Mouse (Mus musculus): ENCODE data around the gene Ahcyl1. TPM values are rescaled to one million over a fixed set of nuclear protein-coding genes. Genes with fewer than 3 reads are reported as not detected.

Gene Ahcyl1
- total and polyA plus RNA-seq, 3 experiments = 21.4 to 146 (median 54.9) TPM

DNA sequence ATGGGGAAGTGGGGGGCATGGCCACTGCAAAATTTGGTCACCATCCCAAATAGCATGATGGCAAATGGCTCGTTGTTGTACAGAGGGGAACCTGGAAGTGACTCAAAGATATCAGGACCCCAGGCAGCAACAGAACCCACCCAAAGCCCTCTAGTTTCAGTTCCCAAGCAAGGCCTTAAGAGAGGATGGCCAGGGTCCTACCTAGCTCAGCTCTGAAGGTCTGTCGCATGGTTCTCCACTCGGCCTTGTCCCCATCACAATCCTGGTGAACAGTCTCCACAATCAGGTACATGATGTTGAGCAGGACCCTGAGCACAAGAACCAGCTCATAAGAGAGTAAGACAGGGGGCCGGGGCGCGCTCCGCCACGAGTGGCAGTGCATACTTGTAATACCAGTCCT is 71.9 kb downstream of the Ahcyl1 start:
- ATAC-seq (ENCODE audit: extremely low read depth, insufficient number of reproducible peaks, low FRiP score, poor library complexity, severe bottlenecking) = no peak
- TF ChIP-seq CTCF (IDR thresholded peaks at IDR 0.05; ENCODE audit: low read depth, low read length) (no peak), POLR2AphosphoS5 (IDR thresholded peaks at IDR 0.05; ENCODE audit: insufficient replicate concordance, low read depth, low read length) (no peak), GATA1 (IDR thresholded peaks at IDR 0.05; ENCODE audit: borderline replicate concordance, low read length) (no peak), TAL1 (conservative IDR thresholded peaks at IDR 0.05; ENCODE audit: low read depth, low read length) (no peak), GATA2 (IDR thresholded peaks at IDR 0.05; ENCODE audit: borderline replicate concordance, low read depth, low read length) (no peak)
- peaks cover 96% of the 10 kb centered on the region for H3K36me3 ChIP-seq (replicated peaks)

DNA sequence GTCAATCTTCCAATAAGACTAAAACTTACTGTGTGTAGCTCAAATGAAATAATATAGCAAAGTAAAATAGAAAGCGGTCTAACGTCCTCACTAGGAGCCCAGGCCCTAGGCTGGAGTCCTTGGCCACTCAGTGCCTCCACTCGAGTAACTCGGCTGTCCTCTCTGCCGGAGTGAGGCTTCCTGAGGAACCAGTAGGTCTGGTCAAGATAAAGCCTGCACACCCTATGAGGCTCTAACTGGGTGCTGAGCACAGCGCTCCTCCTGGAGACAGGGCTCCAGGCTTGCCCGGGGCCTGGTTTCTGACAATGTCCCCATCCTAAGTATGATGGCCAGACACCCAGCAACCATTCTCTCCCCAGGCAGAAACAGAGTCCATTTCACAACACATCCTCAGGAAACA is 73.8 kb downstream of the Ahcyl1 start:
- Histone ChIP-seq H3K9me3 (replicated peaks) (no peaks in the 10 kb centered on the region), H3K4me3 (ENCODE audit: low read depth, low read length) (no peak overlapping the region), H3K36me3 (replicated peaks) (peaks cover 96% of the 10 kb centered on the region), H3K27me3 (ENCODE audit: insufficient read depth, low read length) (no peaks in the 10 kb centered on the region), H3K4me1 (ENCODE audit: insufficient read depth, low read depth, low read length) (no peaks in the 10 kb centered on the region; the same call in 1 of the 2 replicates)
- ATAC-seq (ENCODE audit: extremely low read depth, insufficient number of reproducible peaks, low FRiP score, poor library complexity, severe bottlenecking) (no peak), DNase-seq (ENCODE audit: low spot score) (no peak)
- TF ChIP-seq POLR2AphosphoS5 (IDR thresholded peaks at IDR 0.05; ENCODE audit: insufficient replicate concordance, low read depth, low read length) = no peak
- TF ChIP-seq CTCF (IDR thresholded peaks at IDR 0.05; ENCODE audit: low read depth, low read length) = no peak
- no peak for TF ChIP-seq TAL1 (conservative IDR thresholded peaks at IDR 0.05; ENCODE audit: low read depth, low read length)
- TF ChIP-seq GATA1 (IDR thresholded peaks at IDR 0.05; ENCODE audit: borderline replicate concordance, low read length) = no peak
- no peak for TF ChIP-seq GATA2 (IDR thresholded peaks at IDR 0.05; ENCODE audit: borderline replicate concordance, low read depth, low read length)

More for the DNA sequence above, 71.9 kb downstream of the Ahcyl1 start:
- no peak for DNase-seq (ENCODE audit: low spot score)
- Histone ChIP-seq H3K4me3 (ENCODE audit: low read depth, low read length) (no peak overlapping the region), H3K9me3 (replicated peaks) (no peaks in the 10 kb centered on the region), H3K27me3 (ENCODE audit: insufficient read depth, low read length) (no peaks in the 10 kb centered on the region), H3K4me1 (ENCODE audit: insufficient read depth, low read depth, low read length) (no peaks in the 10 kb centered on the region; the same call in none of the 2 replicates)

- peaks cover 96% of the 10 kb centered on the region for H3K36me3 ChIP-seq (replicated peaks)
- DNase-seq (ENCODE audit: low spot score) = no peak
- no peaks in the 10 kb centered on the region for H3K4me1 ChIP-seq (ENCODE audit: insufficient read depth, low read depth, low read length)
- no peaks in the 10 kb centered on the region for H3K27me3 ChIP-seq (ENCODE audit: insufficient read depth, low read length)
- H3K9me3 ChIP-seq (replicated peaks) = no peaks in the 10 kb centered on the region
- ATAC-seq (ENCODE audit: extremely low read depth, insufficient number of reproducible peaks, low FRiP score, poor library complexity, severe bottlenecking) = no peak
- no peak for TF ChIP-seq GATA2 (IDR thresholded peaks at IDR 0.05; ENCODE audit: borderline replicate concordance, low read depth, low read length)
- TF ChIP-seq GATA1 (IDR thresholded peaks at IDR 0.05; ENCODE audit: borderline replicate concordance, low read length) = no peak
- no peak overlapping the region for H3K4me3 ChIP-seq (ENCODE audit: low read depth, low read length)
Observed at GRCm38 (mm10) chr3:107621286-107622075, 74.9 kb downstream of the Ahcyl1 start.

- Histone ChIP-seq H3K9me3 (replicated peaks) (no peaks in the 10 kb centered on the region), H3K36me3 (replicated peaks) (peaks cover 96% of the 10 kb centered on the region), H3K4me3 (ENCODE audit: low read depth, low read length) (no peak overlapping the region), H3K4me1 (ENCODE audit: insufficient read depth, low read depth, low read length) (no peaks in the 10 kb centered on the region), H3K27me3 (ENCODE audit: insufficient read depth, low read length) (no peaks in the 10 kb centered on the region)
- TF ChIP-seq TAL1 (conservative IDR thresholded peaks at IDR 0.05; ENCODE audit: low read depth, low read length) (no peak), CTCF (IDR thresholded peaks at IDR 0.05; ENCODE audit: low read depth, low read length) (no peak), POLR2AphosphoS5 (IDR thresholded peaks at IDR 0.05; ENCODE audit: insufficient replicate concordance, low read depth, low read length) (no peak), GATA1 (IDR thresholded peaks at IDR 0.05; ENCODE audit: borderline replicate concordance, low read length) (no peak), GATA2 (IDR thresholded peaks at IDR 0.05; ENCODE audit: borderline replicate concordance, low read depth, low read length) (no peak)
- ATAC-seq (ENCODE audit: extremely low read depth, insufficient number of reproducible peaks, low FRiP score, poor library complexity, severe bottlenecking) (no peak), DNase-seq (ENCODE audit: low spot score) (no peak)
Observed at GRCm38 (mm10) chr3:107619911-107620310, 76.4 kb downstream of the Ahcyl1 start.

DNA sequence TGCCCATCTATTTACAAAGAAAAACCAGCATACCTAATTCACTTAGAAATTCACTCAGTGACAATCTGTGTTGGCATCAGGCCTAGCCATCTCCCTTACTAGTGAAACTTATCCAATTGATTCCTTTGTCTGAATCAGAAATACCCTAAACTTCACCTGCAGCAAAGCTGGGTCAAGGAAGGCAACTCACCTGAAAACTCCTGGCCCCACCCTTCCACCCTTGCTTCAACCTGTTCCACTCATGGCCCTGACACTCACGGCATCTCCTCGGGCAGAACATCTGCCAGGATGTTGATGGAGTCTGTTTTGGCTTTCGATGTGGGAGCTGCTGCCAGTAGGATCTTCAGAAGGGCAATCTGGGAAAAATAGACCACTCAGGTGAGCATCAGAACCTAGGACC is 78.6 kb downstream of the Ahcyl1 start:
- H3K27me3 ChIP-seq (ENCODE audit: insufficient read depth, low read length) = no peaks in the 10 kb centered on the region
- DNase-seq (ENCODE audit: low spot score) = no peak
- H3K9me3 ChIP-seq (replicated peaks) = no peaks in the 10 kb centered on the region
- peaks cover 96% of the 10 kb centered on the region for H3K36me3 ChIP-seq (replicated peaks)
- TF ChIP-seq GATA1 (IDR thresholded peaks at IDR 0.05; ENCODE audit: borderline replicate concordance, low read length) (no peak), CTCF (IDR thresholded peaks at IDR 0.05; ENCODE audit: low read depth, low read length) (no peak), GATA2 (IDR thresholded peaks at IDR 0.05; ENCODE audit: borderline replicate concordance, low read depth, low read length) (no peak), POLR2AphosphoS5 (IDR thresholded peaks at IDR 0.05; ENCODE audit: insufficient replicate concordance, low read depth, low read length) (no peak), TAL1 (conservative IDR thresholded peaks at IDR 0.05; ENCODE audit: low read depth, low read length) (no peak)
- no peak overlapping the region for H3K4me3 ChIP-seq (ENCODE audit: low read depth, low read length)
- no peak for ATAC-seq (ENCODE audit: extremely low read depth, insufficient number of reproducible peaks, low FRiP score, poor library complexity, severe bottlenecking)
- H3K4me1 ChIP-seq (ENCODE audit: insufficient read depth, low read depth, low read length) = no peaks in the 10 kb centered on the region

Other genes with a start within 250 kb of the Ahcyl1 start
- gene Kcnc4, start 237.0 kb downstream of the Ahcyl1 start, total RNA-seq (2014; fragmentation: Nextera tagmentation) = not detected in 2 replicates
- gene Kcnc4, start 237.0 kb downstream of the Ahcyl1 start, total RNA-seq (2017) = 0.06 and 0.11 TPM in 2 replicates
- gene Kcnc4, start 237.0 kb downstream of the Ahcyl1 start, polyA plus RNA-seq (2012) = not detected in 2 replicates
- 1.2 TPM in 1 of 2 replicates, not detected in the other for gene Slc6a17, start 178.5 kb downstream of the Ahcyl1 start, total RNA-seq (2014; fragmentation: Nextera tagmentation)
- 0.11 and 0.12 TPM in 2 replicates for gene Slc6a17, start 178.5 kb downstream of the Ahcyl1 start, total RNA-seq (2017)
- not detected in 2 replicates for gene Slc6a17, start 178.5 kb downstream of the Ahcyl1 start, polyA plus RNA-seq (2012)
- not detected in 2 replicates for gene Ubl4b, start 141.5 kb downstream of the Ahcyl1 start, total RNA-seq (2014; fragmentation: Nextera tagmentation)
- 0.06 and 0.11 TPM in 2 replicates for gene Ubl4b, start 141.5 kb downstream of the Ahcyl1 start, total RNA-seq (2017)
- gene Ubl4b, start 141.5 kb downstream of the Ahcyl1 start, polyA plus RNA-seq (2012) = not detected in 2 replicates
- not detected in 2 replicates for gene Alx3, start 101.5 kb downstream of the Ahcyl1 start, total RNA-seq (2014; fragmentation: Nextera tagmentation)
- 0.11 TPM in 1 of 2 replicates, not detected in the other for gene Alx3, start 101.5 kb downstream of the Ahcyl1 start, total RNA-seq (2017)
- not detected in 2 replicates for gene Alx3, start 101.5 kb downstream of the Ahcyl1 start, polyA plus RNA-seq (2012)
- gene Gm10961, start 65.2 kb downstream of the Ahcyl1 start, total RNA-seq (2014; fragmentation: Nextera tagmentation) = not detected in 2 replicates
- gene Gm10961, start 65.2 kb downstream of the Ahcyl1 start, total RNA-seq (2017) = not detected in 2 replicates
- not detected in 2 replicates for gene Gm10961, start 65.2 kb downstream of the Ahcyl1 start, polyA plus RNA-seq (2012)
- 15.7 and 17.5 TPM in 2 replicates for gene Strip1, start 64.9 kb downstream of the Ahcyl1 start, total RNA-seq (2014; fragmentation: Nextera tagmentation)
- 17.1 and 21.2 TPM in 2 replicates for gene Strip1, start 64.9 kb downstream of the Ahcyl1 start, total RNA-seq (2017)
- gene Strip1, start 64.9 kb downstream of the Ahcyl1 start, polyA plus RNA-seq (2012) = 17.6 and 19.4 TPM in 2 replicates
- not detected in 2 replicates for gene Csf1, start 63.9 kb upstream of the Ahcyl1 start, total RNA-seq (2014; fragmentation: Nextera tagmentation)
- 0.06 and 0.11 TPM in 2 replicates for gene Csf1, start 63.9 kb upstream of the Ahcyl1 start, total RNA-seq (2017)
- 0.03 TPM in 1 of 2 replicates, not detected in the other for gene Csf1, start 63.9 kb upstream of the Ahcyl1 start, polyA plus RNA-seq (2012)
- gene Eps8l3, start 180.7 kb upstream of the Ahcyl1 start, total RNA-seq (2014; fragmentation: Nextera tagmentation) = not detected in 2 replicates
- gene Eps8l3, start 180.7 kb upstream of the Ahcyl1 start, total RNA-seq (2017) = 0.06 TPM in 1 of 2 replicates, not detected in the other
- gene Eps8l3, start 180.7 kb upstream of the Ahcyl1 start, polyA plus RNA-seq (2012) = not detected in 2 replicates
- gene Gstm5, start 199.3 kb upstream of the Ahcyl1 start, total RNA-seq (2014; fragmentation: Nextera tagmentation) = not detected in 2 replicates
- gene Gstm5, start 199.3 kb upstream of the Ahcyl1 start, total RNA-seq (2017) = not detected in 2 replicates
- not detected in 2 replicates for gene Gstm5, start 199.3 kb upstream of the Ahcyl1 start, polyA plus RNA-seq (2012)
- gene Gstm7, start 235.3 kb upstream of the Ahcyl1 start, total RNA-seq (2014; fragmentation: Nextera tagmentation) = not detected in 2 replicates
- gene Gstm7, start 235.3 kb upstream of the Ahcyl1 start, total RNA-seq (2017) = not detected in 2 replicates
- gene Gstm7, start 235.3 kb upstream of the Ahcyl1 start, polyA plus RNA-seq (2012) = not detected in 2 replicates
- gene Gstm6, start 247.2 kb upstream of the Ahcyl1 start, total RNA-seq (2014; fragmentation: Nextera tagmentation) = not detected in 2 replicates
- 0.12 and 0.16 TPM in 2 replicates for gene Gstm6, start 247.2 kb upstream of the Ahcyl1 start, total RNA-seq (2017)
- not detected in 2 replicates for gene Gstm6, start 247.2 kb upstream of the Ahcyl1 start, polyA plus RNA-seq (2012)

Data from G1E (cell line).